Mouse (Mus musculus) forebrain, embryonic 15.5 days (tissue): ENCODE data around the gene Rap2a. TPM values are rescaled to one million over a fixed set of nuclear protein-coding genes. Genes with fewer than 3 reads are reported as not detected.

Experiments
- ATAC-seq: fragments of 200-750 bp; cut with Nextera tagmentation; replicated peaks from 2 replicates; pipeline ENCODE4 v1.8.0; 2017; ENCODE audit warnings: mild to moderate bottlenecking, moderate TSS enrichment, moderate library complexity
- H3K27ac ChIP-seq: fragments of 300-500 bp; sonication (generic); replicated peaks from 2 replicates; pipeline ENCODE4 v1.5.1; 2015; ENCODE audit warnings: mild to moderate bottlenecking, inconsistent platforms
- H3K27me3 ChIP-seq: fragments of 300-500 bp; sonication (generic); 2 replicates; pipeline ENCODE4 v1.6.1; 2015; ENCODE audit warnings: inconsistent platforms
- H3K36me3 ChIP-seq: fragments of 300-500 bp; sonication (generic); 2 replicates; pipeline ENCODE4 v1.6.1; 2015; ENCODE audit warnings: mild to moderate bottlenecking, inconsistent platforms
- H3K4me1 ChIP-seq: fragments of 300-500 bp; sonication (generic); 2 replicates; pipeline ENCODE4 v1.6.1; 2015; ENCODE audit warnings: inconsistent platforms
- H3K4me2 ChIP-seq: fragments of 300-500 bp; sonication (generic); replicated peaks from 2 replicates; pipeline ENCODE4 v1.6.1; 2015; ENCODE audit warnings: mild to moderate bottlenecking, inconsistent platforms
- H3K4me3 ChIP-seq: fragments of 300-500 bp; sonication (generic); 2 replicates; pipeline ENCODE4 v1.5.1; 2015; ENCODE audit warnings: mild to moderate bottlenecking, inconsistent platforms
- H3K9ac ChIP-seq: fragments of 300-500 bp; sonication (generic); replicated peaks from 2 replicates; pipeline ENCODE4 v1.6.1; 2015; ENCODE audit warnings: mild to moderate bottlenecking, inconsistent platforms
- H3K9me3 ChIP-seq: fragments of 300-500 bp; sonication (generic); 2 replicates; pipeline ENCODE4 v1.6.1; 2016; ENCODE audit warnings: inconsistent platforms
- WGBS: fragments of 180-500 bp; shearing (Covaris S2); methylation state at CpG from one replicate; pipeline ENCODE4 v1.1.7; 2015; ENCODE audit warnings: mixed read lengths; 5-methylcytosine and 5-hydroxymethylcytosine counted together
- polyA plus RNA-seq: library from polyadenylated mRNA; unstranded; fragments of >200 nt; fragmentation: Nextera tagmentation; extraction: Ambion mirVana; gene quantifications from 2 replicates; pipeline ENCODE4 v1.2.1, GENCODE M21; 2015

Rap2a gene
- polyA plus RNA-seq, result 26.9 and 27.4 TPM in 2 replicates

GRCm38 (mm10) chr14:120477982-120478568 is at the start of gene Rap2a:
Rap2a (plus strand) TSS chr14:120478444.
- Histone ChIP-seq H3K9ac (peak within 1 kb of the TSS; percentile 82), H3K27ac (peak within 1 kb of the TSS; percentile 98), H3K27me3 (no peaks in the 10 kb centered on the region), H3K4me1 (peaks cover 30% of the 10 kb centered on the region), H3K4me3 (peak within 1 kb of the TSS; percentile 81), H3K4me2 (peak within 1 kb of the TSS; percentile 57), H3K36me3 (no peaks in the 10 kb centered on the region), H3K9me3 (no peaks in the 10 kb centered on the region)
- peak; percentile 91 for ATAC-seq
- under 1% methylated on average over 62 of the region's 78 CpGs for WGBS

DNA sequence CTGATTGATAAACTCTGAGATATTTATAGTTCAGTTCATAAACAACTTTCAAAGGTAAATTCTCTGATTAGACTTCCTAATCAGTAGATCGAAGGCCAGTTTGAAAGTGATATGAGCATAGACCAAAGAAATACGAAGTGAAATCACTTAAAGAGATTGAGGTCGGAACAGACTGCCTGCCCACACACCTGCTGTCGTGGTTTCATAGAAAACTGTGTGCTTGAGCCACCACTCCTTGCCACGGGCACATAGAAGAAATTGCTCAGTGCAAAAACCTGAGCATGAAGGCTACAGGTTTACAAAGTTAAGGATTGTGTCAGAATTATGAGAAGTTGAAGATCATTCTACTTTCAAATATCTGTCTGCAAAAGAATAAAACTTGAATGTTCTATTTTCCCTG is 49.7 kb upstream of the Rap2a start:
- Histone ChIP-seq H3K9ac (no peak overlapping the region), H3K9me3 (no peaks in the 10 kb centered on the region), H3K4me2 (no peak overlapping the region), H3K36me3 (no peaks in the 10 kb centered on the region; the same call in 1 of the 2 replicates), H3K4me3 (no peak overlapping the region), H3K4me1 (no peaks in the 10 kb centered on the region), H3K27ac (no peak overlapping the region), H3K27me3 (no peaks in the 10 kb centered on the region)
- ATAC-seq, result no peak
- 91% methylated on average over 5 of the region's 5 CpGs for WGBS

- H3K9me3 ChIP-seq, result no peaks in the 10 kb centered on the region
- no peak for ATAC-seq
- H3K27ac ChIP-seq, result no peak overlapping the region
- H3K36me3 ChIP-seq, result no peaks in the 10 kb centered on the region
- no peaks in the 10 kb centered on the region for H3K4me1 ChIP-seq
- H3K4me3 ChIP-seq, result no peak overlapping the region
- no peaks in the 10 kb centered on the region for H3K27me3 ChIP-seq
- H3K9ac ChIP-seq, result no peak overlapping the region
- no peak overlapping the region for H3K4me2 ChIP-seq
Observed at GRCm38 (mm10) chr14:120432773-120433172, 45.5 kb upstream of the Rap2a start.

DNA sequence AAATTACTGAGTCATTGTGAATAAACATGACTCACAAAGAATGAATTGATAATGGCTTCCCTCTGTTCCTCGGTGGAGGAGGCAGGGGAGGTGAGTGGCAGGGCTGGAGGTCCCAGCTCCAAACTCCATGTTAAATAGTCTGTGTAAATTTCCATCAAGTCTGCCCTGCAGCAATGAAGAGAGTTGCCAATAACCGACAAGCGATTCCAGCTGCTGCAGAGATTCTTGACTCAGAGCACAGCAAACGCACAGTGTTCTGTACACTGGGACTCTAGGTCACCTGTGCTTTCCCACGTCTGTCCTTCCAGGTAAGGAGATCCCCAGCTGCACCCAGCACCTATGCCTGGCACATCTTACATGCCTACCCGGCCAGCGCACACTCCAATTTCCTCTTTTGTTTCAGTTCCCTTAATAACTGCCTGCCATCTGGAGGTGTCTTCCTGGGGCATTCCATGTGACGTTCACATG is 44.3 kb upstream of the Rap2a start:
- H3K4me2 ChIP-seq, result no peak overlapping the region
- H3K9ac ChIP-seq, result no peak overlapping the region
- H3K9me3 ChIP-seq, result no peaks in the 10 kb centered on the region
- WGBS, result 77% methylated on average over 8 of the region's 8 CpGs
- no peaks in the 10 kb centered on the region for H3K4me1 ChIP-seq
- no peaks in the 10 kb centered on the region for H3K36me3 ChIP-seq
- no peak overlapping the region for H3K4me3 ChIP-seq
- ATAC-seq, result 0 out of 2 replicates have a peak, but pooled peaks have one; percentile 16
- no peak overlapping the region for H3K27ac ChIP-seq
- no peaks in the 10 kb centered on the region for H3K27me3 ChIP-seq

DNA sequence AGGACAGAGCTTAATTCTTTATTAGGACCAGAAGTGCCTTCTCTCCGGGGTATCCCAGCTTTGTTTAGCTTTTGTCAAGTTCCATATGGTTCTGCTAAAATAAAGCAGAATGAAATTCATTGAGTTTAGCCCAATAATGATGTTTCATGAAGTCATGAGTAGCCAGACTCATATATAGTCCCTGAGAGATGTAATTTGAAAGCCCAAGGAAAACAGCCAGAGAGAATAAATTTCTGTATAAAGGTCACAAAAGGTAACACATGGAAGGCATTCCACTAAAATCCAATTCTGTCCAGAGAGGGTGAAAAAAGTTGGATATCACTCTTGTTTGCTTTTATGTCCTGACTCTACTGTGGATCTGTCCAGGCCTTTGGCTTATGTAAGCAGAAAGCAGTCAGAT is 43.4 kb upstream of the Rap2a start:
- no peak for ATAC-seq
- no peak overlapping the region for H3K4me2 ChIP-seq
- H3K36me3 ChIP-seq, result no peaks in the 10 kb centered on the region
- no peaks in the 10 kb centered on the region for H3K9me3 ChIP-seq
- no peak overlapping the region for H3K4me3 ChIP-seq
- H3K27ac ChIP-seq, result no peak overlapping the region
- WGBS, result 78% methylated on average over 1 of the region's 1 CpGs
- H3K27me3 ChIP-seq, result no peaks in the 10 kb centered on the region
- H3K4me1 ChIP-seq, result no peaks in the 10 kb centered on the region
- H3K9ac ChIP-seq, result no peak overlapping the region

- no peak overlapping the region for H3K9ac ChIP-seq
- no peak overlapping the region for H3K27ac ChIP-seq
- no peak overlapping the region for H3K4me3 ChIP-seq
- no peak for ATAC-seq
- no peaks in the 10 kb centered on the region for H3K9me3 ChIP-seq
- H3K36me3 ChIP-seq, result no peaks in the 10 kb centered on the region
- H3K4me1 ChIP-seq, result no peaks in the 10 kb centered on the region
- H3K27me3 ChIP-seq, result no peaks in the 10 kb centered on the region
- no peak overlapping the region for H3K4me2 ChIP-seq
Observed at GRCm38 (mm10) chr14:120440716-120441115, 37.5 kb upstream of the Rap2a start.

GRCm38 (mm10) chr14:120441256-120441655 is 37.0 kb upstream of the Rap2a start:
- H3K4me3 ChIP-seq, result no peak overlapping the region
- no peaks in the 10 kb centered on the region for H3K27me3 ChIP-seq
- ATAC-seq, result no peak
- WGBS, result 80% methylated on average over 4 of the region's 4 CpGs
- no peak overlapping the region for H3K4me2 ChIP-seq
- H3K9me3 ChIP-seq, result no peaks in the 10 kb centered on the region
- H3K27ac ChIP-seq, result no peak overlapping the region
- H3K36me3 ChIP-seq, result no peaks in the 10 kb centered on the region
- H3K4me1 ChIP-seq, result no peaks in the 10 kb centered on the region
- no peak overlapping the region for H3K9ac ChIP-seq

DNA sequence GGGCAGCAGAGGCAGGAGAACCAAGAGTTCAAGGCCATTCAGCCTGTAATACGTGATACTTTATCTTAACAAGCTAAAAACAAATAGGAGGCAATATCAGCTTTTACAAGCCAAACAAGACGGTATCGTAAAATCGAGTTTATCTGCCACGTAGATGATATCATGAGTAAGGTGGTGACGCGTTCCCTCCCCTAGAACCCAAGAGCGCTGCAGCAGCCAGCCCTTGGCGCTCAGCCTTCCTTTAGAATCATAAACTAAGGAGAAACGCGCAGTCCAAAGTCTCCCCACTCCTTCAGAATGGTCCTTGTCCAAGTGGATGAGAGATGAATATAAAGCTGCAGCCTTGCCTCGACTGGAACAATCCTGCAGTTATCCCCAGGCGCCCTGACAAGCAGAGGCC is 36.4 kb upstream of the Rap2a start:
- no peaks in the 10 kb centered on the region for H3K4me1 ChIP-seq
- no peak overlapping the region for H3K27ac ChIP-seq
- no peaks in the 10 kb centered on the region for H3K36me3 ChIP-seq
- H3K4me3 ChIP-seq, result no peak overlapping the region
- H3K4me2 ChIP-seq, result no peak overlapping the region
- WGBS, result 86% methylated on average over 13 of the region's 13 CpGs
- no peaks in the 10 kb centered on the region for H3K9me3 ChIP-seq
- no peak for ATAC-seq
- no peak overlapping the region for H3K9ac ChIP-seq
- no peaks in the 10 kb centered on the region for H3K27me3 ChIP-seq

GRCm38 (mm10) chr14:120454221-120454620 is 24.0 kb upstream of the Rap2a start:
- Histone ChIP-seq H3K9ac (no peak overlapping the region), H3K4me1 (no peaks in the 10 kb centered on the region), H3K36me3 (no peaks in the 10 kb centered on the region), H3K27me3 (no peaks in the 10 kb centered on the region), H3K9me3 (no peaks in the 10 kb centered on the region), H3K4me2 (no peak overlapping the region), H3K27ac (no peak overlapping the region), H3K4me3 (no peak overlapping the region)
- 84% methylated on average over 7 of the region's 7 CpGs for WGBS
- ATAC-seq, result no peak

GRCm38 (mm10) chr14:120463938-120464727 is 14.1 kb upstream of the Rap2a start:
- no peaks in the 10 kb centered on the region for H3K4me1 ChIP-seq
- H3K9me3 ChIP-seq, result no peaks in the 10 kb centered on the region
- H3K9ac ChIP-seq, result no peak overlapping the region
- no peak overlapping the region for H3K27ac ChIP-seq
- 92% methylated on average over 3 of the region's 3 CpGs for WGBS
- no peaks in the 10 kb centered on the region for H3K36me3 ChIP-seq
- H3K4me3 ChIP-seq, result no peak overlapping the region
- no peak for ATAC-seq
- no peak overlapping the region for H3K4me2 ChIP-seq
- no peaks in the 10 kb centered on the region for H3K27me3 ChIP-seq

DNA sequence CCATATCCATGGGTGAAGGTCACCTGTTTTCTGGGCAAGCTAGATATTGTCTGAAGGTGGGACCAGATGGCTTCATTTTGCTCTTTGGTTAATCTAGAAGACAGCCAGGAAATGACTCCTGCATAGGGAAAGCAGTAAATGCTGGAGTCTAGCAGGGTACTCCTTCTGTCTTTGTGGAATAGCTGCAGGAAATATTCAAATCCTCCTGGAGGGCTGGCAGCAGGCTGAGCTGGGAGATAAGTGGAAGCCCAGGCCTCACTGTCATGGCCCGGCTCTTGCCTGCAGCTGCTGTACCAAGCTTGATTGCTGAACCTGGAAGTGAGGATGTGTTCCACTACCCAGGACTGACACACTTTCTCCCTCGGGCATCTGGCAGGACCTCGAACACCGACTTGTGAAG is 11.4 kb upstream of the Rap2a start:
- no peaks in the 10 kb centered on the region for H3K36me3 ChIP-seq
- WGBS, result 88% methylated on average over 4 of the region's 4 CpGs
- no peaks in the 10 kb centered on the region for H3K4me1 ChIP-seq
- H3K9me3 ChIP-seq, result no peaks in the 10 kb centered on the region
- H3K27me3 ChIP-seq, result no peaks in the 10 kb centered on the region
- H3K9ac ChIP-seq, result no peak overlapping the region
- no peak for ATAC-seq
- no peak overlapping the region for H3K4me3 ChIP-seq
- no peak overlapping the region for H3K4me2 ChIP-seq
- no peak overlapping the region for H3K27ac ChIP-seq

GRCm38 (mm10) chr14:120469126-120469790 is 9.0 kb upstream of the Rap2a start:
- no peak for ATAC-seq
- Histone ChIP-seq H3K4me1 (no peaks in the 10 kb centered on the region), H3K9me3 (no peaks in the 10 kb centered on the region), H3K27me3 (no peaks in the 10 kb centered on the region), H3K4me2 (no peak overlapping the region), H3K9ac (no peak overlapping the region), H3K4me3 (no peak overlapping the region), H3K36me3 (no peaks in the 10 kb centered on the region), H3K27ac (no peak overlapping the region)
- WGBS, result 87% methylated on average over 14 of the region's 14 CpGs
